Mouse (Mus musculus) lung, adult 2 months (tissue): ENCODE measurements at regions not wholly inside any gene's neighbourhood (a gene's known extent, or its start where the extent isn't known, plus 50 kb on each side); places are given as distances from the start of the nearest gene placed in this dataset.

Experiments used
- CTCF ChIP-seq: fragments of 200-500 bp; IDR thresholded peaks from 2 replicates; pipeline ENCODE4 v1.5.1; 2011; ENCODE audit warnings: mild to moderate bottlenecking, low read length, control low read depth; ENCODE audit not compliant: insufficient read depth
- POLR2A ChIP-seq: fragments of 200-500 bp; IDR thresholded peaks from 2 replicates; pipeline ENCODE4 v1.6.1; 2011; ENCODE audit warnings: low read depth, mild to moderate bottlenecking, control low read depth, low read length, borderline replicate concordance; ENCODE audit errors: extremely low read depth

DNA sequence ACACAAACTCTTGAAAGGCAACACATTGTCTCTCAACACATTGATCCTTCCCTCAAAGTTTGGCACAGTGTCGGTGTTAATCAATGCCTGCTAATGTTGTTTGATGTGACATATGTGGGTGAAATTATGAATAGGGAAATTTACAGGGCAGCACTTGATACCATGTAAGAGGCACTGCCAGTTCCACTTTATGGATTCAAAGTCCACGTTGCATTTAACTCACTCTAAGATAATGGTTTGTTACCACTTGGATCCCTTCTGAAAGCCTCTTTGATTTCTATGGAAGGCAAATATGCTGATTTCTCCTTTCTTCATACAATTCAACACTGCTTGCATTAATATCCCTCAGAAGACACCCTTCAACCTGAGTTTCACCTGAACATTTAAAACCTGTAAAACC lies 395.6 kb upstream of the Adgra3 start:
- no peak for TF ChIP-seq POLR2A
- no peak for TF ChIP-seq CTCF
